Mouse (Mus musculus): ENCODE measurements around the gene Fsip2.

The Fsip2 gene

GRCm38 (mm10) chr2:82943472-82943871, at the start of gene Fsip2:
Gene Fsip2, plus strand, starts transcription at chr2:82943634.
- no peak for DNase-seq (ENCODE audit: low spot score in 2 of 2)

DNA sequence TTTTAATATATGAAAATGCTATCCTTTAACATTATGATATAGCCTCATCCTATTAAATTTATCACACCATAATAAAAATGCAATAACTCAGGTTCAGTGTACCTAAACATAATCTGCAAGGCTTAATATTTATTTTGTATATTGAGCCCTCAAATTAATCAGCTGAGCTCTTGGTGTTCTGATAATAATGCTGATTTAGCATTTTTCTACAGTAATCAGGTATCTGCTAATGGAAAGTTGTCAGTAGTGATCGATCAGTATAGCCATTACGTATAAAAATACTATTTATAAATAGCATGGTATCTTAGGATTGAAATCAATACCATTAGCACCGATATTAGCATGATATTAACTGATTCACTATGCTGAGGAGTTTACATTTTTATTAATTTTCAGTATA, 20.0 kb downstream of the Fsip2 start:
- DNase-seq (ENCODE audit: low spot score in 2 of 2) = no peak

DNA sequence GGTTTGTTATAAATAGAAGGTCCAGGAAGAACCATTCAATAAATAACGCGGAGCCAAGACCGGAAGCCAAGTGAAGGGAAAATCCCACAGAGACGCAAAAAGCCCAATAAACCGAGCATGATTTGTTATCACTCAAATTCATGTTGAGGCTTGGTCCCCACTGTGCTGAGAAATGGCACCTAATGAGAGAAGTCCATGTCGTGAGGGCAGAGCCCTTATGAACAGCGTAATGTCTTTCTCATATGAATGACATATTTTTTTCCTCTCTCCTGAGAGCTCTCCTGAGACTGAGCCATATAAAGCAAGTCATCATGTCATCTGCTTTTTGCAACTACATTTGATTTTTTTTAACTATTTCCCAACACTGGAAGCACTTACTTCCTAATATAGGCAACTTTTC, 82.4 kb downstream of the Fsip2 start:
- DNase-seq (ENCODE audit: low spot score in 2 of 2) = no peak

DNA sequence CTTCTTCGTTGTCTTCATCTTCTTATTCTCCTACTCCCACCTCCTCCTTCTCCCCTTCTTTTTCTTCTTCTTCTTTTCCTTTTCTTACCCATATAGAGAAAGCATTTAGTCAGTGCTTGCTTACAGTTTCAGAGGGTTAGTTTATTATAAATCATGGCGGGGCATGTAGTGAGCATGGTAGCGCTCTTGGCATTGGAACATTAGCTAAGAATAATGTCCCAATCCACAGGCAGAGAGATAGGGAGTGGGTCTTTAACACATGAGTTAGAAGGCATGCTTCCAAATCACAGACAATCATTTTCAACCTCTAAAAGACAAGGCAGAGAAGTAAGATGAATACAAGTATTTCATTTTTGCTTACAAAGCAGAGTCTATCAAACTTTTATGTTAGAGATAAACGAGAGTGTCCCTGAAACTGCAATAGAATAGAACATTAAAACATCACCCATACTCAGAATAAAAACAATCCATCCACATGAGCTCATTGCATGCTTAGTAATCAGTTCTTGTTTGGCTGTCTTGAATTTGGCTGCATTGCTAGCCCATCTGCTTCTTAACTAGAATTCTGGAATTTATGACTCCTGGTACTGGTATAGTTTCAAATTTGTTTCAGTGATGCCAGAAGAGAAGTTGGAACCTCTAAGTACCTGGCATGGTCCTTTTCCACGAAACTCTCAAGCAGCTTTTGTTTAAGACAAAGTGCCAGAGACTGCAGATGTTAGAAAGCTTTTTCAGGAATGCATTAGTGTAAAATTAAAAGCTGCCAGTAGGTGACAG, 109.7 kb downstream of the Fsip2 start:
- peak in 1 of 2 experiments; percentile 17 for DNase-seq (ENCODE audit: low spot score in 2 of 2)
